Mouse (Mus musculus) kidney, postnatal 0 days (tissue): Measurements from ENCODE around the gene Anxa9. TPM values are rescaled to one million over a fixed set of nuclear protein-coding genes. Genes with fewer than 3 reads are reported as not detected.

Source experiments
- ATAC-seq: fragments of 200-750 bp; cut with Nextera tagmentation; replicated peaks from 2 replicates; pipeline ENCODE4 v1.8.0; 2017; ENCODE audit warnings: low read depth, moderate number of reproducible peaks, moderate TSS enrichment, moderate library complexity; ENCODE audit not compliant: low FRiP score
- DNase-seq: peaks from one replicate; pipeline ENCODE4 v3.0.0-alpha.2; 2016; ENCODE audit warnings: low spot score
- H3K27ac ChIP-seq: fragments of 300-500 bp; sonication (generic); 2 replicates; pipeline ENCODE4 v1.5.1; 2014; ENCODE audit warnings: mild to moderate bottlenecking
- H3K27me3 ChIP-seq: fragments of 300-500 bp; sonication (generic); 2 replicates; pipeline ENCODE4 v1.6.1; 2014; ENCODE audit warnings: low read length, mixed read lengths; ENCODE audit not compliant: insufficient read depth
- H3K36me3 ChIP-seq: fragments of 300-500 bp; sonication (generic); 2 replicates; pipeline ENCODE4 v1.6.1; 2014; ENCODE audit warnings: low read length, mixed read lengths; ENCODE audit not compliant: insufficient read depth
- H3K4me1 ChIP-seq: fragments of 300-500 bp; sonication (generic); replicated peaks from 2 replicates; pipeline ENCODE4 v1.6.1; 2014; ENCODE audit warnings: antibody characterized with exemption, low read length, mixed read lengths; ENCODE audit not compliant: insufficient read depth
- H3K4me2 ChIP-seq: fragments of 300-500 bp; sonication (generic); 2 replicates; pipeline ENCODE4 v1.6.1; 2014; ENCODE audit warnings: mild to moderate bottlenecking, low read length, moderate library complexity, mixed read lengths
- H3K4me3 ChIP-seq: fragments of 300-500 bp; sonication (generic); replicated peaks from 2 replicates; pipeline ENCODE4 v1.5.1; 2014; ENCODE audit warnings: low read depth, low read length
- H3K9ac ChIP-seq: fragments of 300-500 bp; sonication (generic); 2 replicates; pipeline ENCODE4 v1.6.1; 2014; ENCODE audit warnings: low read depth, low read length
- H3K9me3 ChIP-seq: fragments of 300-500 bp; sonication (generic); replicated peaks from 2 replicates; pipeline ENCODE4 v1.6.1; 2016; ENCODE audit warnings: low read length, inconsistent platforms, mixed read lengths
- CTCF ChIP-seq: IDR thresholded peaks from 2 replicates; pipeline ENCODE4 v1.5.1; 2016; ENCODE audit warnings: antibody characterized with exemption, low read depth, mild to moderate bottlenecking, moderate library complexity
- WGBS: fragments of 180-500 bp; shearing (Covaris S2); extraction: QIAGEN DNeasy Blood & Tissue Kit; methylation state at CpG from one replicate; pipeline ENCODE4 v1.1.7; 2014; 5-methylcytosine and 5-hydroxymethylcytosine counted together
- polyA plus RNA-seq: library from polyadenylated mRNA; unstranded; fragments of >200 nt; fragmentation: Nextera tagmentation; extraction: Ambion mirVana; gene quantifications from 2 replicates; pipeline ENCODE4 v1.2.1, GENCODE M21; 2015

Gene Anxa9
- polyA plus RNA-seq, 1 experiment from 2014 or later, result 10.1 TPM

GRCm38 (mm10) chr3:95246465-95247231 is 60.3 kb downstream of the Anxa9 start:
- Histone ChIP-seq H3K4me2 (no peak overlapping the region), H3K4me1 (0 out of 2 replicates have a peak, but pooled peaks cover 2% of the 10 kb centered on the region), H3K36me3 (no peaks in the 10 kb centered on the region), H3K9ac (no peak overlapping the region), H3K27ac (no peak overlapping the region), H3K4me3 (no peak overlapping the region), H3K9me3 (no peaks in the 10 kb centered on the region), H3K27me3 (no peaks in the 10 kb centered on the region)
- no peak for TF ChIP-seq CTCF
- ATAC-seq (no peak), DNase-seq (no peak)
- WGBS, result 66% methylated on average over 5 of the region's 5 CpGs

Other genes with a start within 250 kb of the Anxa9 start
- 17.8 and 19.8 TPM in 2 replicates for gene Pip5k1a, start 200.2 kb downstream of the Anxa9 start, polyA plus RNA-seq
- 116 and 120 TPM in 2 replicates for gene Vps72, start 196.2 kb downstream of the Anxa9 start, polyA plus RNA-seq
- 0.69 and 0.83 TPM in 2 replicates for gene Tmod4, start 182.7 kb downstream of the Anxa9 start, polyA plus RNA-seq
- gene Scnm1, start 173.2 kb downstream of the Anxa9 start, polyA plus RNA-seq, result 63.0 and 63.5 TPM in 2 replicates
- 14.4 and 15.2 TPM in 2 replicates for gene Lysmd1, start 173.1 kb downstream of the Anxa9 start, polyA plus RNA-seq
- 2.8 and 3.6 TPM in 2 replicates for gene Tnfaip8l2, start 164.8 kb downstream of the Anxa9 start, polyA plus RNA-seq
- gene Sema6c, start 146.7 kb downstream of the Anxa9 start, polyA plus RNA-seq, result 1.8 and 2.9 TPM in 2 replicates
- gene Gabpb2, start 89.3 kb downstream of the Anxa9 start, polyA plus RNA-seq, result 4.5 and 5.4 TPM in 2 replicates
- 98.5 and 102 TPM in 2 replicates for gene Cdc42se1, start 78.4 kb downstream of the Anxa9 start, polyA plus RNA-seq
- gene Mllt11, start 75.0 kb downstream of the Anxa9 start, polyA plus RNA-seq, result 11.2 and 11.8 TPM in 2 replicates
- 1.2 and 1.3 TPM in 2 replicates for gene Gm128, start 65.6 kb downstream of the Anxa9 start, polyA plus RNA-seq
- gene Bnipl, start 56.0 kb downstream of the Anxa9 start, polyA plus RNA-seq, result 0.82 and 1.6 TPM in 2 replicates
- 72.6 and 73.2 TPM in 2 replicates for gene Mindy1, start 25.8 kb downstream of the Anxa9 start, polyA plus RNA-seq
- 20.1 and 20.3 TPM in 2 replicates for gene Prune1, start 25.1 kb downstream of the Anxa9 start, polyA plus RNA-seq
- gene Cers2, start 7.6 kb upstream of the Anxa9 start, polyA plus RNA-seq, result 172 and 186 TPM in 2 replicates
- gene Setdb1, start 50.0 kb upstream of the Anxa9 start, polyA plus RNA-seq, result 22.2 and 23.2 TPM in 2 replicates
- gene 4930558C23Rik, start 95.7 kb upstream of the Anxa9 start, polyA plus RNA-seq, result 0.22 and 0.26 TPM in 2 replicates
- gene Arnt, start 127.2 kb upstream of the Anxa9 start, polyA plus RNA-seq, result 21.6 and 26.7 TPM in 2 replicates
- 10.5 and 11.3 TPM in 2 replicates for gene Ctsk, start 192.1 kb upstream of the Anxa9 start, polyA plus RNA-seq
- 22.1 and 24.0 TPM in 2 replicates for gene Ctss, start 219.6 kb upstream of the Anxa9 start, polyA plus RNA-seq